Mouse (Mus musculus): ENCODE measurements around the gene Lin52. TPM values are rescaled to one million over a fixed set of nuclear protein-coding genes. Genes with fewer than 3 reads are reported as not detected.

Lin52 gene
- total RNA-seq, 1 experiment from 2014 or later, result 11.6 TPM

Other genes starting within 250 kb of the Lin52 start
- gene Elmsan1, start 232.5 kb upstream of the Lin52 start, total RNA-seq (2021), result 18.7 and 25.7 TPM in 2 replicates
- 132 and 143 TPM in 2 replicates for gene Ptgr2, start 166.2 kb upstream of the Lin52 start, total RNA-seq (2021)
- gene Zfp410, start 134.6 kb upstream of the Lin52 start, total RNA-seq (2021), result 42.2 and 52.6 TPM in 2 replicates
- gene Coq6, start 89.8 kb upstream of the Lin52 start, total RNA-seq (2021), result 95.0 and 97.5 TPM in 2 replicates
- 2.0 and 3.0 TPM in 2 replicates for gene Fam161b, start 89.6 kb upstream of the Lin52 start, total RNA-seq (2021)
- gene Entpd5, start 42.4 kb upstream of the Lin52 start, total RNA-seq (2021), result 81.4 and 86.0 TPM in 2 replicates
- gene Bbof1, start 42.4 kb upstream of the Lin52 start, total RNA-seq (2021), result 3.9 and 7.2 TPM in 2 replicates
- gene Rnf113a2, start 34.2 kb upstream of the Lin52 start, total RNA-seq (2021), result 17.1 and 20.8 TPM in 2 replicates
- 232 and 242 TPM in 2 replicates for gene Aldh6a1, start 418 bp upstream of the Lin52 start, total RNA-seq (2021)
- not detected in 2 replicates for gene Vsx2, start 118.3 kb downstream of the Lin52 start, total RNA-seq (2021)
- gene Abcd4, start 166.0 kb downstream of the Lin52 start, total RNA-seq (2021), result 10.7 and 13.2 TPM in 2 replicates
- gene Vrtn, start 189.6 kb downstream of the Lin52 start, total RNA-seq (2021), result not detected in 2 replicates
- 0.49 TPM in 1 of 2 replicates, not detected in the other for gene Syndig1l, start 247.4 kb downstream of the Lin52 start, total RNA-seq (2021)

Data from adrenal gland, postnatal 14 days (tissue).